Mouse (Mus musculus) layer of hippocampus, adult 8-10 months (tissue): Measurements from ENCODE around the gene Slc35f1. TPM values are rescaled to one million over a fixed set of nuclear protein-coding genes. Genes with fewer than 3 reads are reported as not detected.

Experiments
- DNase-seq, 2 experiments: peaks; one replicate each; pipeline ENCODE4 v3.0.0; 2022; ENCODE audit warnings: low spot score in 2 of 2
- total RNA-seq, 4 experiments: library from RNA; stranded (reverse); gene quantifications; 2 replicates each; pipeline ENCODE4 v1.2.4; 2022

Slc35f1 gene
- 10 to 100 TPM; 31.8 to 38.6 (median 35.0) TPM for total RNA-seq

DNA sequence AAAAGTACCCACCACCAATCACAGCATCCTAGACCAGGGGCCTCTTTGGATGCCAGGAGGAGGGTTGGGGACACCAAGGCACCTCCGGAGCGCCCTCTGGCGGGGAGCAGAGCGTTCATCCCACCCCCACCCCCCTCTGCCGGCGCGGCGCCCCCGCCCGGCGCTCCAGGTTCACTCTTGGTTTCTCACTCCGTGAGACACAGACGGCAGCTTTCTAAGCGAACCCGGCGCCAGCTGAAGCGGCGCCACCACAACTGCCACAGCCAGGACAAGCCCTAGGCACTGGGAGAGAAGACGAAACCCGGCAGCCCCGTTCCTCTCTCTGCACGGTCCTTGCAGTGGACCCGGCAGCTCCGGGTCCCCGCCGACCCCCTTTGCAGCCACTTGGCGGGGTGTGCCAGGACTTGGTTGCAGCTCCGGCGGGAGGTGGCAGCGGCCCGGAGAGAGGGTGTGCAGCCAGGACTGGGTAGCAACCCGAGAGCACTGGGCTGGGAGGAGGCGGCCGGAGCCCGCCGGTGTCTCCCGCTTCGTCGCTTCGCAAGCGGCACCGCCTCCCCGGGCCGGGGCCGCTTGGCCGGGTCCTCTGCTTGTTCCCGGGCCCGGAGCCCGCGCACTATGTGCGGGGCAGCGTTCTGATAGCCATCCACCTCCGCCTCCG, at the start of gene Slc35f1:
Slc35f1 (plus strand) TSS at position 200 of the 658 bp plus-strand sequence.
- peak; percentile 46 to 66 for DNase-seq

DNA sequence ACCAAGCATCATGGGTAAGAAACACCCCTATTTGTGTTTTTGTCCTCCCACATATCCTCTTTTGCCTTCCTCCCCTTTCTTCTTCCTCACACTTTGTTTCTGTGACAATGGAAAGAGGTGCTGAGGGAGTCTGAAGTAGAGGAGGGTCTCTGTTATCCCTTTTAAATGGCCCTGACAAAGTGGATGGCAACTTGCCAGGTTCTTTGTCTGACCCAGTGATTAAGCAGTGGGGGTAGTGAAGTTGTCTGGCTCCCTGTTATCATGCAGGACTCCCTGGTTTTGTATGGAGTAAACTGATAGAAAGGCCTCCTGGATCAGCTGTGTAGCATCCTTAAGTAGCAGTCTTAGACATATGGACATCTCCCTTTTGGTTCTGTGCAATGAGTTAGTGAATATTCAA, 19.1 kb upstream of the Slc35f1 start:
- DNase-seq: no peak

DNA sequence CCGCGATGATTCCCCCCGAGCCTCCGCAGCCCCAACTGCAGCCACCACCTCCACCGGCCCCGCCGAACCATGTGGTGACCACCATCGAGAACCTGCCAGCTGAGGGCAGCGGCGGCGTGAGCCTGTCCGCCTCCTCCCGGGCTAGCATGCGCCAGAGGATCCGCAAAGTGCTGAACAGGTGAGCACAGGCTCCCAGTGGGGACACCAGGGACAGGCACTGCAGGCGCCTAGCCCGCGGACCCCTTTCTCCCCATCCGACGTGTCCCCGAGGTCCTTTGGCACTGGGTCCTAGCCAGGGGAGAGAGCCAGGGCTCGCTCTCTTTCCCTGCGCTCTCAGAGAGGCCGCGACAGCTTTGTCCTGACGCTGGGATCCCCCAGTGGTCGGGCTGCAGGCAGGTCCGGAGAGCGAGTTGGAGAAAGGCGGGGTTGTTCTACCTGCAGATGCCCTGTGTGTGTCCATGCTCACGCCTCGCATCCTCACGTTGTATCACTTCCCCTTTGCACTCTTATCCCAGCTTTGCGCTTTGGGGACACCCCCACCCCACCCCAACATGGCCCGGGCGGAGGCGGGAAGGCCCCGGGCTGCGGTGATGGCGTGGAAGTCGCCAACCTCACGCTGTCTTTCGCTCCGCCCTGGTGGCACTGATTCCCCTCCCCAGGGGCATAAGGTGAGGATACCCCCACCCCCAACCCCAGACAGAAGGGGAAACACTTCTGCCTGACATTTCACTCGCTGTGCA, 829 bp downstream of the Slc35f1 start:
- peak in 1 of 2 experiments; percentile 32 for DNase-seq

GRCm38 (mm10) chr10:52703688-52704087, 13.4 kb downstream of the Slc35f1 start:
- no peak for DNase-seq

GRCm38 (mm10) chr10:52704101-52705051, 14.0 kb downstream of the Slc35f1 start:
- peak; percentile 33 to 50 for DNase-seq

- DNase-seq: no peak
Observed at GRCm38 (mm10) chr10:52709482-52709881, 19.1 kb downstream of the Slc35f1 start.

- DNase-seq: peak in 1 of 2 experiments; percentile 17
Observed at GRCm38 (mm10) chr10:52712166-52712565, 21.8 kb downstream of the Slc35f1 start.

GRCm38 (mm10) chr10:52714557-52714956, 24.2 kb downstream of the Slc35f1 start:
- no peak for DNase-seq

- DNase-seq: no peak
Observed at GRCm38 (mm10) chr10:52715146-52715545, 24.8 kb downstream of the Slc35f1 start.

GRCm38 (mm10) chr10:52718199-52718917, 28.0 kb downstream of the Slc35f1 start:
- DNase-seq: no peak

DNA sequence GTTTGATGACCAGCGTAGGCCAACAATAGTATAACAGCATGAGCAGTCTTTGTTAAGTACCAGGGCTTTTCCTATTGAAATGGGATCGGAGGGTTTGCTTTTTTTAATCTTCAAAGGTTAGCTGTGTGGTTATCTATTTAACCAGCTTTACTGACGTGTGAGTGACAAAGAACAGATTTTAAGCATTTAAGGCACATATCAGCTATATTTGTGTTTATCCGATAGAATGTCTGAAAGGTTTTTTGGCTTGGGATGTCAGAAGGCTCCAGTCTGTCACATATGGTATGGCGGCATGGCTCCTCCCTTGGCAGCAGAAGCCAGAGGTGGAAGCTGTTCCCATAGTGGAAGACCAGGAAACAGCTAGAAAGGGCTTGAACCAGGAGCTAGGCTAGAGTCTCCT, 36.3 kb downstream of the Slc35f1 start:
- no peak for DNase-seq

GRCm38 (mm10) chr10:52742671-52743379, 52.5 kb downstream of the Slc35f1 start:
- DNase-seq: peak; percentile 15 to 45

- DNase-seq: no peak
Observed at GRCm38 (mm10) chr10:52743831-52744230, 53.5 kb downstream of the Slc35f1 start.

GRCm38 (mm10) chr10:52748028-52748597, 57.8 kb downstream of the Slc35f1 start:
- no peak for DNase-seq

GRCm38 (mm10) chr10:52755949-52756679, 65.8 kb downstream of the Slc35f1 start:
- no peak for DNase-seq

DNA sequence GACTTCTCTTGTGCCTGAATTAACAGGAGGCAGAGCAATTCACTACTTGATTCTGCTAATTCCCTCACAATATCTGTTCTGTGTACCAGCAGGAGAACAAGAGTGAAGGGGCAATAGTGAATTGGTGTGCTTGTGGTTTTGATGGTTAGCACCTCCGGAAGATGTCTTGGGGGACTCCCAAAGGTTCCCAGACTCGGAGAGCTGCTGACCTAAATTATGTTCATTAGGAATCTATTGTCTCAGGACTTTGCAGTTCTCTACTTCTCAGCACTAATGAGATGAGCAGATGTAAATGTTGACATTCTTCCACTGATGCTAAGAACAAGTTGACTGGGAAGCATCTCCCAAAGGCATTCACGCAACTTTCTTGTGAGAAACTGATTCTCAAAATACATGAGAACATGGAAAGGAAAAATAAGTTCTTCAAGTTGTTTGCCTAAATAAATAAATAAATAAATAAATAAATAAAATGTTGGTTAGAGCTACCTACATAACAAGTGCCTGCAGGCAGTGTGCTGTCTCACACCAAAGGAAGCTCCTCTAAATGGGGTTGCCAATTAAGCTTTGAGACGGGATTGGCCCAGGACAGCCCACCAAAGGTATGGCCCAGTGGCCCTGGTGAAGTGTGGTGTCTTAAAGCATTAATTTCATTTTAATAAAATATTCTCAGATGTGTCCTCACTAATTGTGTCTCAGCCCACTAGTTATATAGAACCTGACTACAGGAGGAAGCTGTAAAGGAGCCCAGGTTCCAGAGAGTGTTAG, 67.3 kb downstream of the Slc35f1 start:
- no peak for DNase-seq

DNA sequence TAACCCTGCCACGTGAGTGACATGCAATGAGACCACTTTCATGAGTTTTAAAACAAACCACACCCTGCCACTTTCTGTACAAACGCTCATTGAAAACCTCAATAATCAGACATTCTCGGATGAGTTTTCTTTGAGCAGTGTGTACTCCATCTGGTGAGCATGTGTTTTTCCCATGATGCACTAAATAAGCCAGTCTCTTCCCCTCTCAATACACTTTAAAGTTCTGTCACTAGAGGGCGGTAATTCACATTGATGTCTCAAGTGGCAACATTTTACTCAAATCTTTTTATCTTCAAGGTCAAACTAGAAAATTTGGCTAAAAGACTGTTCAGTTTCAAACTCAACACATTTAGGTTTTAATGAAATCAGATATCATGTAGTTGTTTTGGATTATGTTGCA, 68.3 kb downstream of the Slc35f1 start:
- DNase-seq: peak in 1 of 2 experiments; percentile 8

- no peak for DNase-seq
Observed at GRCm38 (mm10) chr10:52760527-52760926, 70.2 kb downstream of the Slc35f1 start.
